Mouse (Mus musculus): ENCODE measurements around the gene Ang. TPM values are rescaled to one million over a fixed set of nuclear protein-coding genes. Genes with fewer than 3 reads are reported as not detected.

The Ang gene
- polyA plus RNA-seq, 1 experiment from 2014 or later: 3.8 TPM

GRCm38 (mm10) chr14:51106449-51106967, 15.6 kb downstream of the Ang start:
- Histone ChIP-seq H3K4me2 (replicated peaks) (no peak overlapping the region), H3K27ac (replicated peaks) (no peak overlapping the region), H3K27me3 (no peaks in the 10 kb centered on the region), H3K36me3 (no peaks in the 10 kb centered on the region), H3K9me3 (no peaks in the 10 kb centered on the region), H3K9ac (replicated peaks) (no peak overlapping the region), H3K4me3 (no peak overlapping the region), H3K4me1 (no peaks in the 10 kb centered on the region)
- no peak for ATAC-seq (replicated peaks)

GRCm38 (mm10) chr14:51111966-51112365, 21.0 kb downstream of the Ang start:
- H3K9me3 ChIP-seq: no peaks in the 10 kb centered on the region
- H3K4me3 ChIP-seq: no peak overlapping the region
- no peaks in the 10 kb centered on the region for H3K36me3 ChIP-seq
- no peaks in the 10 kb centered on the region for H3K4me1 ChIP-seq
- H3K27ac ChIP-seq (replicated peaks): no peak overlapping the region
- WGBS: 86% methylated on average over 3 of the region's 3 CpGs
- ATAC-seq (replicated peaks): no peak
- no peak overlapping the region for H3K9ac ChIP-seq (replicated peaks)
- no peak overlapping the region for H3K4me2 ChIP-seq (replicated peaks)
- no peaks in the 10 kb centered on the region for H3K27me3 ChIP-seq

GRCm38 (mm10) chr14:51113476-51113875, 22.5 kb downstream of the Ang start:
- Histone ChIP-seq H3K9ac (replicated peaks) (no peak overlapping the region), H3K4me1 (no peaks in the 10 kb centered on the region), H3K36me3 (no peaks in the 10 kb centered on the region), H3K4me2 (replicated peaks) (no peak overlapping the region), H3K27ac (replicated peaks) (no peak overlapping the region), H3K27me3 (no peaks in the 10 kb centered on the region), H3K4me3 (no peak overlapping the region), H3K9me3 (no peaks in the 10 kb centered on the region)
- 34% methylated on average over 9 of the region's 9 CpGs for WGBS
- ATAC-seq (replicated peaks): no peak

- no peak within 1 kb of the TSS for H3K4me2 ChIP-seq (replicated peaks)
- H3K27ac ChIP-seq (replicated peaks): no peak within 1 kb of the TSS
- no peak within 1 kb of the TSS for H3K9ac ChIP-seq (replicated peaks)
- H3K4me1 ChIP-seq: no peaks in the 10 kb centered on the region
- ATAC-seq (replicated peaks): no peak
- no peaks in the 10 kb centered on the region for H3K9me3 ChIP-seq
- no peaks in the 10 kb centered on the region for H3K27me3 ChIP-seq
- H3K36me3 ChIP-seq: no peaks in the 10 kb centered on the region
- H3K4me3 ChIP-seq: no peak within 1 kb of the TSS
- WGBS: 48% methylated on average over 12 of the region's 12 CpGs
These were observed 23.1 kb downstream of the Ang start, which contains the start of gene Eddm3b for GRCm38 (mm10) chr14:51113916-51114560. TSS of gene Eddm3b (plus strand) at chr14:51114426.

- WGBS: 85% methylated on average over 6 of the region's 6 CpGs
- H3K9ac ChIP-seq (replicated peaks): no peak overlapping the region
- no peak overlapping the region for H3K4me3 ChIP-seq
- H3K4me1 ChIP-seq: 0 out of 2 replicates have a peak, but pooled peaks cover 3% of the 10 kb centered on the region
- H3K36me3 ChIP-seq: no peaks in the 10 kb centered on the region
- no peaks in the 10 kb centered on the region for H3K27me3 ChIP-seq
- H3K4me2 ChIP-seq (replicated peaks): no peak overlapping the region
- no peak for ATAC-seq (replicated peaks)
- H3K27ac ChIP-seq (replicated peaks): no peak overlapping the region
- 0 out of 2 replicates have a peak, but pooled peaks cover 4% of the 10 kb centered on the region for H3K9me3 ChIP-seq
These were observed 34.7 kb downstream of the Ang start for GRCm38 (mm10) chr14:51125684-51126083.

GRCm38 (mm10) chr14:51127648-51128258, 36.8 kb downstream of the Ang start:
- Histone ChIP-seq H3K27me3 (no peaks in the 10 kb centered on the region), H3K9me3 (0 out of 2 replicates have a peak, but pooled peaks cover 4% of the 10 kb centered on the region), H3K4me1 (no peaks in the 10 kb centered on the region), H3K4me3 (no peak overlapping the region), H3K36me3 (no peaks in the 10 kb centered on the region), H3K27ac (replicated peaks) (no peak overlapping the region), H3K4me2 (replicated peaks) (no peak overlapping the region), H3K9ac (replicated peaks) (no peak overlapping the region)
- WGBS: 77% methylated on average over 2 of the region's 2 CpGs
- ATAC-seq (replicated peaks): no peak

GRCm38 (mm10) chr14:51128775-51129623, 38.0 kb downstream of the Ang start:
- Histone ChIP-seq H3K27me3 (no peaks in the 10 kb centered on the region), H3K4me3 (no peak overlapping the region), H3K36me3 (no peaks in the 10 kb centered on the region), H3K27ac (replicated peaks) (no peak overlapping the region), H3K4me1 (no peaks in the 10 kb centered on the region), H3K9ac (replicated peaks) (no peak overlapping the region), H3K4me2 (replicated peaks) (no peak overlapping the region), H3K9me3 (0 out of 2 replicates have a peak, but pooled peaks cover 4% of the 10 kb centered on the region)
- no peak for ATAC-seq (replicated peaks)
- 88% methylated on average over 9 of the region's 9 CpGs for WGBS

GRCm38 (mm10) chr14:51129624-51129975, 38.6 kb downstream of the Ang start:
- H3K4me1 ChIP-seq: no peaks in the 10 kb centered on the region
- 0 out of 2 replicates have a peak, but pooled peaks cover 4% of the 10 kb centered on the region for H3K9me3 ChIP-seq
- H3K4me3 ChIP-seq: no peak overlapping the region
- ATAC-seq (replicated peaks): no peak
- no peaks in the 10 kb centered on the region for H3K27me3 ChIP-seq
- no peaks in the 10 kb centered on the region for H3K36me3 ChIP-seq
- H3K27ac ChIP-seq (replicated peaks): no peak overlapping the region
- WGBS: 84% methylated on average over 4 of the region's 4 CpGs
- no peak overlapping the region for H3K4me2 ChIP-seq (replicated peaks)
- no peak overlapping the region for H3K9ac ChIP-seq (replicated peaks)

GRCm38 (mm10) chr14:51130315-51130940, 39.5 kb downstream of the Ang start:
- Histone ChIP-seq H3K4me1 (no peaks in the 10 kb centered on the region), H3K9me3 (0 out of 2 replicates have a peak, but pooled peaks cover 4% of the 10 kb centered on the region), H3K4me2 (replicated peaks) (no peak overlapping the region), H3K27me3 (no peaks in the 10 kb centered on the region), H3K9ac (replicated peaks) (no peak overlapping the region), H3K27ac (replicated peaks) (no peak overlapping the region), H3K4me3 (no peak overlapping the region), H3K36me3 (no peaks in the 10 kb centered on the region)
- 92% methylated on average over 9 of the region's 9 CpGs for WGBS
- ATAC-seq (replicated peaks): no peak

- WGBS: 77% methylated on average over 7 of the region's 7 CpGs
These were observed 40.3 kb downstream of the Ang start for GRCm38 (mm10) chr14:51131086-51131815.

GRCm38 (mm10) chr14:51132372-51132771, 41.4 kb downstream of the Ang start:
- 96% methylated on average over 4 of the region's 4 CpGs for WGBS
- H3K27ac ChIP-seq (replicated peaks): no peak overlapping the region
- H3K27me3 ChIP-seq: no peaks in the 10 kb centered on the region
- no peaks in the 10 kb centered on the region for H3K9me3 ChIP-seq
- H3K4me2 ChIP-seq (replicated peaks): no peak overlapping the region
- no peak overlapping the region for H3K4me3 ChIP-seq
- H3K9ac ChIP-seq (replicated peaks): no peak overlapping the region
- H3K4me1 ChIP-seq: no peaks in the 10 kb centered on the region
- no peaks in the 10 kb centered on the region for H3K36me3 ChIP-seq
- ATAC-seq (replicated peaks): no peak

More at GRCm38 (mm10) chr14:51131086-51131815, 40.3 kb downstream of the Ang start:
- Histone ChIP-seq H3K36me3 (no peaks in the 10 kb centered on the region), H3K4me2 (replicated peaks) (no peak overlapping the region), H3K27ac (replicated peaks) (no peak overlapping the region), H3K9ac (replicated peaks) (no peak overlapping the region), H3K4me1 (no peaks in the 10 kb centered on the region), H3K4me3 (no peak overlapping the region), H3K27me3 (no peaks in the 10 kb centered on the region), H3K9me3 (no peaks in the 10 kb centered on the region)
- ATAC-seq (replicated peaks): no peak

Data from forebrain, embryonic 15.5 days (tissue).